Mouse (Mus musculus): ENCODE measurements at regions not wholly inside any gene's neighbourhood (a gene's known extent, or its start where the extent isn't known, plus 50 kb on each side); places are given as distances from the start of the nearest gene placed in this dataset.

DNA sequence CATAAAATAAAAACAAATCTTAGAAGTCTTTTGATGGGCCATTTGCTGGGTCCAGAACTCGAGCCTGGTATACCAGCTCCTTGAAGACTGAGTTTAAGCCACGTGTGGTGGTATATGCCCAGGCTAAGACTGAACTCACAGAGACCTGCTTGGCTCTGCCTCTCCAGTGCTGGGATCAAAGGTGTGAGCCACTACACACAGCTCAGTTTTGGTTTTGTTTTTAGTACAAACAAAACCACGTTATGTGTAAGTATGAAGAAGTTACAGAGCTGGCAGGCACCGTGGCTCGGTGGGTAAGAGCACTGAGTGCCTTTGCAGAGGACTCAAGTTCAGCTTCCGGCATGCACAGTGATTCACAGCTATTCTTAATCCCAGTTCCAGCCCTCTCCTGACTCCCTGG, 75.6 kb downstream of the Wdr5 start:
- no peak for DNase-seq (ENCODE audit: low read depth, low spot score)

DNA sequence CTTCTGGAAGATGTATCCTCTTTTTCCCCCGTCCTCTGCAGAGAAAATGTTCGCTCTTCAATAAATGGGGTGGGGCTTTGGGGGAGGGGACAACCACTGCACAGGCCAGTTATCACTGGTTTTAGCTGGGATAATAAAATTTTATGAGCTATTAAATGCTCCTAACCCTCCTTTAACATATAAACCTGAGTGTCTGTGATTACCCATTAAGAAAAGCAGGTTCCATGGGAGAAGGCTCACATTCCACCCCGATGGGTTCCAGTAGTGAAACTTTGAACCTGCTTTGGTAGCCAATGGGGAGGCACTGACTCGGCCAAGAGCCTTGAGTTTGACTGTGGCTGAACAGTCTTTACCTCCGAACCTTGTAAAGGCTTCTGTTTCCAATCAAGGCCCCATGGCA, 76.7 kb downstream of the Wdr5 start:
- no peak for DNase-seq (ENCODE audit: low read depth, low spot score)

DNA sequence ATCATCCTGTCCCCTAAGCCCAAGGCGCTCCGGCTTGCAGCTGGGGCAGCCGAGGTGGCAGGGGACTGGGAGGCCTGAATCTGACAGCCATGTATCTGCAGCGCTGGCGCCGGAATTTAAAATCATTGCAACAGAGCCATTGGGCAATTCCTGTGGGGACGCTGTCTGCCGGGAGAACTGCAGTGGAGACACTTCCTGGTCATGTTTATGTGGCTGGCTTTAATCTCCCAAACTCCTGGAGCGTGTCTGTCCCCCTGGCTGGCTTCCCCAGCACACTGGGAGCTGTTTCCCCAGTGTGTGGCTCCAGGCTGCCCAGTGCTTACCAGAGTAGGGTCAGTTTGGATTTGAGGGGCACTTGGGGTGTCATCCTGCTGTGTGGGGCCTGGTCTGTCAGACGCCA, 78.4 kb downstream of the Wdr5 start:
- DNase-seq (ENCODE audit: low read depth, low spot score) = no peak

DNA sequence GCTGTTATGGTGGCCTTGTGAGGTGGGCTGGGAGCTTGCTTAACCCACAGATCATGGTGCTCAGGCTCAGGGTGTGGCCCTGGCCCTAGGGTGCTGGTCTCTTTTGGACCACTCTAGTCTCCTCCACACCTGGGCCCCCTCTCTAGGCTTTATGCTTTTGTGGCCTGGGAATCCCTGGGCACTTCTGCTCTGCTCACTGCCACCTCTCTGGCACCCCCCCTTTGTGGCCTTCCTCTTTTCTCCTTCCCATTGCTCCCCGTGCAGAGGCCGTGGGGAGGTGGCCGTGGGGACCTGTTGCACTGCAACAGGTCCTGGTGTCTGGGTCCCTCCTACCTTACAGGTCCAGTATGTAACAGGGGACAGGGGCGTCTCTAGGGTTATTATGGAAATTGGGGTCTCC, 80.3 kb downstream of the Wdr5 start:
- no peak for DNase-seq (ENCODE audit: low read depth, low spot score)

DNA sequence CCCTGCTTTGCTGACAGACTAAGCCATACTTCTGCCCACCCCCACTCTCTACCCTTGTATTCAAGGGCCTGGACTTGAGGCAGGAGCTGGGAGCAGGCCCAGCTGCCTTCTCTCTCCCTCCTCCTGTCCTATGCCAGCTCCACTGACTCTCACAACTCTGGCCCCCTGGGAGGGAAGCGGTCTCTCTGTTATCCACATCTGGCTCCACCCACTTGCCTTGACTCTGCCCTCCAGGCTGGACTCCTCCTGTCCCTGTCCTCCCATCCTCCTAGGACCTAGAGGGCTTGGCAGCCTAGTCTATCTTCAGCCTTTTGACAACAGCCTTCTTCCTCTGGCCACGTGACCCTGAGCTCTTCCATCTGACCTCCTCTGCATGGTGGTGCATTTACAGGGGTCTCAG, 80.0 kb upstream of the Rxra start:
- no peak for DNase-seq (ENCODE audit: low read depth, low spot score)

DNA sequence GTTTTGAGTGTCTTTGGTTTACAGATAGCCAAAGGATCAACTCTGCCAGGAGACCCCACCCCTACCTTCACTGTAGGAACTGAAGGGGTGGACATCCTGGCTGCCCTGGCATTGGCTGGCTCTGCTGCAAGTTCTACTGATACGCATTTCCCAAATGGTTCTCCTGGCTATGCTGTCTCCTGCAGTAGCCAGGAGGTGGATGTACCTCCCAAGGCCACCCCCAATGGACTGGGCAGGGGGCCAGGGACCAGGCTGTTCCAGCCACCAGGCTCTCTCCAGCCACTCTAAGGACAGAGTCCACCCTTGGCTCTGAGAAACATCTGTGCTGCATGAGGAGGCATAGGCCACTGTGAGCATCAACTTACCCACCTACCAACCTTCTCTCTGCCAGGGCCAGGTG, 79.3 kb upstream of the Rxra start:
- DNase-seq (ENCODE audit: low read depth, low spot score) = no peak

DNA sequence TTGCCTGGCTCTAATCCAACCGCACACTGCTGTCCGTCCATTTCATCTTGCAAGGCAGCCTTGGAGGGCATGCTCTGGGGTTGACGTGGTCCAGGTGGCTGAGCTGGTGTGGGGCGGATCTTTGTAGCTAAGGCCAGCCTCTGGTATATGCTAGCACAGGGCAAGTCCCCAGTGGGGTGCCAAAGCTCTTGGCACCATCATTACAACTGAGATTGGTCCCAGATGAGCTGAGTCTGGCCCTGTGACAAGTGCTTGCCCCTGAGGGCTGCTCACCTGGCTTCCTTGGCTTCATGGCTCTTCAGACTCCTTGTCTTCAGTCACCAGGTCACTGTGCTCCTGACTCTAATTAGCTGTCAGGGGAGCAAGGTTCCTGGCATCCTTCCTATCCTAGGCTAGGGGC, 78.3 kb upstream of the Rxra start:
- DNase-seq (ENCODE audit: low read depth, low spot score) = no peak

DNA sequence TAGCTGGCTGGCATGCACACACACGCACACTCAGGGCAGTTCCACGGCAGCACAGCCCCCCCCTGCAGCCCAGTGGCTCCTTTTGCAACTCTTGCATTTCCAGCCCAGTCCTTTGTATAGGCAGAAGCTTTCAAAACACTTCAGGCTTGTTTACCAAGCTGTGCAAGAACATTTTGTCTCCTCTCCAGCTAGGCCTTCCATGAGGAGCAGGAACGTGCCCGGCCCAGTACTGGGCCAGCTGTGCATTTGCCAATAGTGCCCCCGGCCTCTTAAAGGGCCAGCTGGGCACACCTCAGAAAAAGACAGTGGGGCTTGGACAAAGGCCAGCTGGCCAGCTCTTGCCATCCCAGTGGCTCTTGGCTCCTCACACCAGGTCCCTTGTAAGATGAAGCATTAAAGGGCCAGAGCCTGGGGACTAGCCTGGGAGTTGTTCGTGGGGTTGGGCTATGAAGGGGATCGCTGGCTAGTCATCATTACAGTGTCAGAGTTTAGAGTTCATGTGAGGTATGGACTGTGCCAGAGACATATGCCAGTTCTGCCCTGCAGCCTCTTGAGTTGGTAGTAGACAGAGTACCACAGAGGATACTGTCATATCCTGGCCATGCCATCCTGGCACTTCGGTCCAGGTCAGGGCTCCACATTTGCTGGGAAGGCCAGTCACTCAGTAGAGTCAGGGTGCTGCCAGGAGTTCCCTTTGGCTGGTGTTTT, 77.0 kb upstream of the Rxra start:
- DNase-seq (ENCODE audit: low read depth, low spot score) = peak; percentile 42

DNA sequence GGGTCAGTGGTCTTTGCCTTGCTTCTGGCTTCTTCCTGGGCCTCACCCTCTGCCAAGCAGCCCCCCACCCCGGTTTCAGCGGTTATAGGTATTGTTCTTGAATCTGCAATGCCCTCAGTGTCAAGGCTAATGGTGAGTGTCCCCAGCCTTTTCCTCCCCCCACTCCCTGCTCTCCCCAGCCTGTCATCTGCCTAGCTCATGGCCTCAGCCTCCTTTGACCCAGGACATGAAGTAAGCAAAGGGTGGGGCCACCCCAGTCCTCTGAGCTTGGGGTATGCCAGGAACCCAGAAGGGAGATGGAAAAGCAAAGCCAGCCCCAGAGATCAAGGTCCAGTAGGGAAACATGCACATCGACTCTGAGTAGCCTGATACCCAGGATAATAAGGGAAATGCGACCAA, 76.5 kb upstream of the Rxra start:
- no peak for DNase-seq (ENCODE audit: low read depth, low spot score)

DNA sequence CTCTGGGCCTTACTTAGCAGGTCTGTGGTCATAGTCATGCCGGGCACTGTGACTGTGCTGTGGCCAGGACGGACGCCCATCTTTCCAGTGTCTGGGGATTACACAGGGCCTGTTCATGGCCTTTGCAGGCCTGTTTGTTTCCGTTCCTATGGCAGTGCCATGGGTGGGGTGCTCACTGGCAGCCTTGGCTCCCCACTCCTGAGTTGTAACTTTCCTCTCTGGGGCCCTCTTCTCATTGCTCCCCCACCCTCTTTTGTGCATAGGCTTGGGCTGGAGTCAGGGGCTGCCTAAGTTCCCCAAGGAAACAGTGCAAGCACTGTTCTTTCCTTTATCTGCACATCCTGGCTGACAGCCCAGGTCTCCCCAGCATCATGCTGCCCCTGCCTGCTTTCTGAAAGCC, 72.9 kb upstream of the Rxra start:
- DNase-seq (ENCODE audit: low read depth, low spot score) = no peak

DNA sequence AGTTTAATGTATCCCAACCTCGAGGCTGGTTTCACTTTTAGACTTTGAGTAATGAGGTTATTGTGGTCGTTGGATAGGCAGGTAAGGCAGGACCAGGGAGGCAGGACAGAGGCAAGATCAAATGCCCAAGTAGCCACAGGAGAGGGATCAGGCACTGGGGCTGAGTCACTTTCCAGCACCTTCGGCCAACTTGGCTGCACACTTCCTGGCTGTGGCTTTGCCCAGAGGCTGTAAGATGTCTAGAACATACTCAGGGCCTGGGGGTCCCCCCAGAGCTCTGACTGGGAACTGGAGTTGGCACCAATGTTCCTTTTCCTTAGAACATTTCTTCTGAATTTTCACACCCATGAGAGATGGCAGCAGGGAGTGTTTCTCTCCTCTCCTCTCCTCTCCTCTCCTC, 71.7 kb upstream of the Rxra start:
- no peak for DNase-seq (ENCODE audit: low read depth, low spot score)

DNA sequence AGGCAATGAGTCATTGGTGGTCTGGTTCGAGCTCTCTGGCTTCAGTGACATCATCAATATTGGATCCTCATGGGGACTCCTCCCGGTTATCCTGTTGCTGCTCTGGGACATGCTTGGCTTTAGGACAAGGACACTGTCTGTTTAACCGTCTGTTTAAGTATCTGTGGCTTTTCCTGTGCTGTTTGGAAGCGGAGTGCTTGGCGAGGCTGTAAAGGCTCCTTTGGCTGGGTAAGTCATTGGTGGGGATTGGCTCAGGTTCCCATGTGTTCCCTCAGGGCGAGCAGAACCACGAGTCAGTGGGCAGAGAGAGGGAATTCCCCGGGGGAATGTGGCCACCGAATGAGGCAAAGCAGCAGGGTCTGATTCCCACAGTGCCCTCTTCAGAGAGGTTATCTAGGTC, 69.4 kb upstream of the Rxra start:
- DNase-seq (ENCODE audit: low read depth, low spot score) = no peak

DNA sequence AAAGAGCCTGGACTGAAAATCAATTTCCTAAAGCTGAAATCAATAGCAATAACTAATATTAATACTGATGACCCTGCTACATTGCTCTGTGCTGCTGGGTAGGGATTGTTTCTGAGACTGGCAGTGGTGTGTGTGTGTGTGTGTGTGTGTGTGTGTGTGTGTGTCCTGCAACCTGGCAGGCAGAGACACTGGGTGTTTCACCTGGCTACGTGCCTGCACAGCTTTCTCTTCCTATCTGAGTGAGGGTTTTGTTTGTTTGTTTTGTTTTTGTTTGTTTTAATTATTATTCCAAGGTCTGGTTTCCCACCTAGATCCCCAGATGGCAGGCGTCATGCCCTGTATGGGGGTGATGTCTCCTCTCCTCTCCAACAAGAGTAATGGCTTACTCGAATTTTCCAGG, 54.5 kb upstream of the Rxra start:
- DNase-seq (ENCODE audit: low read depth, low spot score) = no peak

DNA sequence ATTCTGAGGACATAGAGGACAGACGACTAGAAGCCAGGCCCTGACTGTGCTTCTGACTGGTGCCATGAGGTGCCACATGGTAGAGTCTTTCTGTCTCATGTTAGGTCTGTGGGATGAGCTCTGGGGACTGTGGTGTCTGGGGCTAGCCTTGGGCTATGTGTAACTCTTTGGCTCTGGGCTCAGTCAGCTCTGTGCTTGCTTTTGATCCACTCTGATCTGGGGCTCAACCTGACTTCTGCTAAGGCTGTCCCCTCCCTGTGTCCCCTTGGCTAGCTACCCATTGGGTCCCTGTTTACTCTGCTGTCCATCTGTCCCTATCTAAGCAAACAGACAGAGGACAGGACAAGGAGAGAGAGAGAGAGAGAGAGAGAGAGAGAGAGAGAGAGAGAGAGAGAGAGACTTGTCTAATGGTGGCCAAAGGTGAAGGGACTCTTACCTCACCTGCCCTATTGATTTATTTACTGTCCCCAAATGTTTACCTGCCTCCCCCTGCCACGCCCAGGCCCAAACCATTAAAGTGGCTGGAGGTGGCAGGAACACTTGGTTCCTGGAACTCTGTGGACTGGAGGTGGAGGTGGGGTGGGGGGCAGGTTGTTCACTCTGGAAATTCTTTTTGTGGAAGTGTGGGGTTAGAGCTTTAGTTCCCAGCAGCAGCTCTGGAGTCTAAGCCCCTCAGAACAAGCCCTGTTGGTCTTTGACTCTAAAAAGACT, 51.4 kb upstream of the Rxra start:
- no peak for DNase-seq (ENCODE audit: low read depth, low spot score)

All from brain, embryonic 18.5 days (tissue).